Mouse (Mus musculus) heart, postnatal 4 days (tissue): ENCODE measurements around the gene Gzf1. TPM values are rescaled to one million over a fixed set of nuclear protein-coding genes. Genes with fewer than 3 reads are reported as not detected.

Experiments used
- DNase-seq: peaks from one replicate; pipeline ENCODE4 v3.0.0; 2021
- total RNA-seq, 2 experiments: library from RNA; stranded (reverse); gene quantifications; 2 replicates each; pipeline ENCODE4 v1.2.3; 2021

Gzf1 gene
- total RNA-seq = 10 to 100 TPM; 19.9 to 21.3 TPM

GRCm38 (mm10) chr2:148680775-148681291 lies at the start of gene Gzf1:
Gene Gzf1, plus strand, starts transcription at chr2:148681023.
- peak; percentile 100 for DNase-seq

DNA sequence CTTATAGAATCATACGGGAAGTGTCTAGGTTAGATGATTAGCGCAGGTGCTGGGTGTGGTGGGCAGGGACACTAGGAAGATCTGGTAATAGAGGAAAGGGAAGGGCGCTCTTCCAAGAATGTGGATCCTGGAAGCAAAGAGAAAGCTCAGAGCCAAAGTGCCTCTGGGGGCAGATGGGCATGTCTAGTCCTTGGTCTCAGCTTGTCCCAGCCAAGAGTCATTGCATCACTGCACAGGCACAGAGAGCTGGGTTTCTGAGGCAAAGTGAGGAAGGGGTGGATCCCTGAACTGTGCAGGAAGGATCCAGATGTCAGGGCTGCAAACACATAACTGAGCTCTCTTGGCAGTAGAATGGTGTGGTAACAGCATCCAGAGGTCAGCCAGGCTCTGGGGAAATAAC lies 49.2 kb upstream of the Gzf1 start:
- DNase-seq = peak; percentile 7

DNA sequence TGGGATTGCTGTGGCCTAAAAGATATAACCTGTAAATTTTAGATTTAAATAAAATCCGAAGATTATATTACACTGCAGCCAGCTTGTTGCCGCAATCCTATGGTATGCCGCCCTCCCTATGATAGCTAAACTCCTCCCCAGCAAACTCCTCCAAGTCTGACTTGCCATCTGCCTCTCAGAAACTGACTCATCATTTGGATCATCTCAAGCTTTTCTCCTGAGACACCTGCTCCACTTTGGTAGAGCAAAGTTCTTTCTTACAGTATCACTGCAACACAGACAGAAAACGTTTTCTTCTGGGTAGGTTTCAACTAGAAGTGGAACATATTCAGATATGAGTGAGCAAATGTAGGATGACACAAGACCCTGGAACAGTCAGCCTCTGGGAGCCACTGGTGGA lies 46.4 kb upstream of the Gzf1 start:
- DNase-seq = no peak

GRCm38 (mm10) chr2:148642610-148643370 lies 38.0 kb upstream of the Gzf1 start:
- no peak for DNase-seq

GRCm38 (mm10) chr2:148644421-148645000 lies 36.3 kb upstream of the Gzf1 start:
- no peak for DNase-seq

- no peak for DNase-seq
Observed at GRCm38 (mm10) chr2:148650587-148651357, 30.1 kb upstream of the Gzf1 start.

DNA sequence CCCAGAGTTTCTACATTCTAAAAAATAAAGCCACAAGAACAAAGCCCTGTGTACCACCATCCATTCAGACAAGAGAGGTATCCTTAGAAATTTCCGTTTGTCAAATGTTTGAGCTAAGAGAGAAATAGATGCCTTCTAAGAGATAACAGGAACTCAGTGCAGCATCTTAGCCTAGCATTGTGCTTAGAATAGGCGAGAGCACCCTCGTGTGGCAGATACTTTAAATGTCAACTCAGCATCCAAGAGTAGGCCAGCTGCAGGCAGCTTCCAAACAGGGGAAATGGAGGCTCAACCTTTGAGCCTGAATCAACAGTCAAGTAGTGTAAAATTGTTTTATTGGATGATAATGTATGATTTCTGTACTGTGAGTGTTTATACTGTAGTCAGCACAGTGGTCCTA lies 25.9 kb upstream of the Gzf1 start:
- peak; percentile 76 for DNase-seq

- DNase-seq = no peak
Observed at GRCm38 (mm10) chr2:148663458-148663857, 17.4 kb upstream of the Gzf1 start.

DNA sequence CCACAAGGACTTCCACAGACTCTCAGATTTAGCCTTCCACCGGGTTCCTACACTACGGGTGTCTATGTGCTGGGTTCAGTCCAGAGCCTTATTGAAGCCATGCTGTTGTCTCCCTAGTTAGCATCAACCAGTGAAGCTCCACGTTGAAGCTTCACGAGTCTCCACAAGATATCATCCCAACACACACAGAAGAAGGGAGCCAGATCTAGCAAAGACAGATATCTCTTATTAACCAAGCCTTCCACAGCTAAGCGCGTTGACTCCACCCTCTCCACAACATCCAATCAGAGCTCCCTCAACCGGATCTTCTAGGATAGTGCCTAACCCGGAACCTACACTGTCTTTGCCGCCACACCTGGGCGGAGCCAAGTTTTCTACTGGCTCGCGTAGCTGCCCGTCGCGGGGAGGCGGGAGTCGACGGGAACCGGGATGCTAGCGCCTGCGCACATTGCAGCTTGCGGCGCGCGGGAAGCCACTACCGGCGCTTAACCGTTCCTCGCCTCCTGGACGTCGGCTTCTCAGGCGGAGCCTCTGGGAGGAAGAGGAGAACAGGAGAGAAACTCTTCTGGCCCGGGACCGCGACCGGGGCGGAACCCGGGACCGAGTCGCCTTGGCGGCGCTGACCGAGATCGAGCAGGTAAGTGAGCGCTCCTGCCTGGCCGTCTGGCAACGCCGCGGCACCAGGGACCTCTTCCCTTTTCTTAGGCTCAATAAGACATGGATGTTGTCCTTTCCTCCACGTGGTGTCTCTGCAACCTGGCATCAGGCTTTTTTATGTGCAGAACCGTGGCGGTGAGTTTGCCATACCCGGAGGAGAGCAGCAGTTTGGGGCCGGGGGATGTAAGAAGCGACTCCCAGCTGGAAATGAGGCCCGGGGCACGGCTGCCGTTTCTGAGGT lies 8.4 kb upstream of the Gzf1 start, which contains the start of gene Nxt1:
Nxt1 (plus strand) TSS at position 403 of the 898 bp plus-strand sequence.
- peak; percentile 100 for DNase-seq

DNA sequence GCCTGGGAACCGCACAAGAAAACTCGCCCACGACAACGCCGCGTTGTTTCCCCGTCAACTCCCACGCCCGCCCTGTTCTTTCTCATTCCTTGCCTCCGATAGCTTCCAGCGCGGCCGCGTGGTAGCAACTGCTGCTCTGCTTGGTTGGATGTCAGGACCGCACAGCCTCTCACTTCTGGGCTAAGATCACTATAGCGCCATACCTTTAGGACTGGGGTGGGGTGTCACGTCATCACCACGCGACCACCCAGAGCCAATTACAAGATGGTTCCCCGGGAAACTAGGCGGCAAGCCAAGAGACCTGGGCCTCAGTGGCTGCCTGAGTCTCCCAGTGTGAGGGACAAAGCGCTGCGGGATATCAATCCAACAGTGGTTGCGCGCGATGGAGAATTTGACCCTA lies 3.0 kb upstream of the Gzf1 start:
- DNase-seq = peak; percentile 81

DNA sequence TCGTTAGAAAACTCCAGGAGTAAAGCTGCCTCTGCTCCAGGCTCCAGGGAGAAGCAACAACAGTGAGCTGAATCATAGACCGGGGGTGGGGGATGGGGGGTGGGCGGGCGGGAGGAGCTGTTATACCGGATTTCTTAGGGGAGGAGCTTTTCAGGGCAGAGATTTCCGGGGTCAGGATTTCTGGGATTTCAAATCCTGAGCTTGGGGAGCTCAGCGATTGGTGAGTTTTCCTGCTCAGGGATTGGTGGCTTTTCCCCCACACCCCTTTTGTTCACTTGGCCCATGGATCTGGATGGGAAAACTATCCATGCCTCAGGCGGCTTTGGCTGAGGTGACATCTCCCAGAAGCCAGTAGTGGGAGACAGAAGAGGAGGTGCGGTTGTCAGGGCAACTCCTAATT lies 1.5 kb upstream of the Gzf1 start:
- DNase-seq = peak; percentile 59

DNA sequence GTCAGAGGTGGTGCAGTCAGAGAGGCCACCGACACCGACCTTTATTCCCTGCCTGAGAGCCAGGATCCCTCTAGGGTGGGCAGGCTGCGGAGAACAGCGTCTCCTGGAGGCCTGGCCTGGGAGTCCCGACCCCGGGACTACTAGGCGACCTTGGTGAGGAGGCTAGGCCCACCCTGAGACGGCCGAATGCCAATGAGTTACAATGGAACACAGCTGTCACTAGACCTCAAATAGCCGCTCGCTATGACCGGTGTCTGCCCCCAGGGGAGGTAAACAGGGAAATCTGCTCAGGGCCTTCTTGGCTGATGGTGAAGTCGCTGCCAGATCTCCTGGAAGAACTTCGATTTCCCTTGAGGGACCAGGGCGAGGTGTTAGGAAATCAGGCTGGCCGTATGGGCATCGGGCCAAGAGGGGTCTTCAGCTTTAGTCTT lies 653 bp downstream of the Gzf1 start:
- DNase-seq = peak; percentile 79

GRCm38 (mm10) chr2:148683031-148683430 lies 2.2 kb downstream of the Gzf1 start:
- DNase-seq = no peak

DNA sequence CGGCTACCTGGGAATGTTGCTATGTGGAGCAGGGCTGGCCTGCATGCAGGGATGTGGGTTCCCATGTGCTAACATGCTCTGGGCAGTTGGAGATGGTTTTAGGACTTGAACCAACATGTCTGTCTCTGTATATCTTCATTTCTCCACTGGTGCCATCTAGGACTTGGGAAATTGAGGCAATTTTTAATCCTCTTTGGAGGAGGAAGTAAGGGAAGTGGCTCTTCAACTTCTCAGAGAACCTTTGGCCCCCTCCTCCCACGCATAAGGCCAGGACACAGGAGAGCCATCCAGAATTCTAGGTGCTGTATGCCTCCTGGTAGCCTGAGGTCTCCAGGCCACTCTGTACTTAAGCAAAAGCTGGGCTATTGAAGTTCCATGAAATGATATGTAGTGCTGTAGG lies 4.1 kb downstream of the Gzf1 start:
- no peak for DNase-seq

DNA sequence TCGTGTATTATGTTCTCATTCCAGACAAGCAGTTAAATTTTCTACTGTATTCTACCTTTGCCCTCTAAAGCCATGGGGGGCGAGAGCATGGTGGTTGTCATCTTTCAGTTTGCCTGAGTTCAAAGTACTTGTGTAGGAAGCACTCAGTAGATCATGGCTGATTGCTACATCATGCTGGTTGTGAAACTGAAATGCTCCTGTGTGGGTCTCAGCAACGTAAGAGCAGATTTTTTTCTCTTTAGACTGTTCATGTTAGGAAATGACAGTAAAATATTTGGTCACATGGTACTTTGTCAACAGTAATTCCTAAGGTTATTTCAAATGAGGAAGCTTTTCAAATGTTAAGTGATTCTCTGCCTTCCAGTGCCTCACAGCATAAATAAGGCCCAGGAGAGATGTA lies 4.9 kb downstream of the Gzf1 start:
- no peak for DNase-seq

- DNase-seq = no peak
Observed at GRCm38 (mm10) chr2:148686862-148687261, 6.0 kb downstream of the Gzf1 start.

- no peak for DNase-seq
Observed at GRCm38 (mm10) chr2:148687971-148688370, 7.1 kb downstream of the Gzf1 start.

GRCm38 (mm10) chr2:148689444-148690140 lies 8.8 kb downstream of the Gzf1 start:
- DNase-seq = no peak

DNA sequence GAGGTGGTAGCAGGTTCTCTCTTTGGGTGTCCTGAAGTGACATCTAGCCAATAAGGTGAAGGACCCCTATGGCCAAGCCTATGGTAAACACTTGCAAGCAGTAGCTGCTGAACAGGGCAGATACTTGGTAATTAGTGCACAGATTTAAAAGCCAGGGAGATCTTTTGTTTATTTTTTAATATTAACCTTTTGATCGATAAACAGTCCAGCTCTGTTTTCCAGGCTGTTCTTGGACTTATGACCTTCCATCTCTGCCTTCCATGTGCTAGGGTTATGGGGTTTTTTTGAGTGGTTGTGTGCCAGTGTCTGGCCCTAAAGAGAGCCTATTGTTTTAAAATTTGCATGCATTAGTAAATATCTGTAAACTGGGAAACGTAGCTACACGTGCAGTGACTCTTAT lies 9.5 kb downstream of the Gzf1 start:
- DNase-seq = no peak

DNA sequence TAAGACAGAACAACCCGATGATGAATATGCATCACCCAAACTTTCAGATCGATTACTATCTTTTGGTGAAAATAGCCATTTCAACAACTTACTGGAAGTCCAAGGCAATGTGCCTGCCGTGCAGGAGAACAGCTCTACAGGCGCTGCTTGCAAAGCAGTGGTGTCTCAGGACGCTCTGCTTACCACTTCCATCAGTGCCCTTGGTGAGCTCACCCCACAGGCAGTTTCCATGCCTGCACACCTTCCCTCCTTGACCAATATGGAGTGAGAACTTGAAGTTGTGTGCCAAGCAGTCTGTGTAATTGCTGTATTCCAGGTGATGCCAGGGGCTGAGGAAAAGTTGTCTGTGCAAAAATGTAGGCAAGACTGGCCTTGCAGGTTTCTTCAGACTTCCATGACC lies 10.0 kb downstream of the Gzf1 start:
- no peak for DNase-seq

DNA sequence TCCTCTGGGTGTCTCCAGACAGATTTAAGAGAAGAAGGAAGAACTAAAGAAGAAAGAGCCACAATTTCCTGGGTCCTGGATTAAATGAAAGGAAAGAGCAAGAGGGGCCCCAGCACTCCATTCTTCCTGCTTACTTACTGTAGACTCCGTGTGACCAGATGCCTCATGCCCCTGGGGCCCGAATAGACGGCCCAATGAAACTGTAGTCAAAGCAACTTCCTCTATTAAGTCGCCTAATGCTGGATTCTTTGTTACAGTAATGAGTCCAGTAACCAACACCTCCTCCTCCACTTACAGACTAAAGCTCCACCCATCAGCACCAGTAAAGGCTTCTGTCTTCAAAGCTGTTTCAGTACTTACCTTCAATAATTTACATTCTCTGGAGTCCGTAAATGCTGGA lies 17.7 kb downstream of the Gzf1 start:
- no peak for DNase-seq
